Mouse (Mus musculus) kidney, adult 2 months (tissue): ENCODE results near the gene Traf3ip3.

Source experiments
- CTCF ChIP-seq: fragments of 200-500 bp; conservative IDR thresholded peaks from 2 replicates; pipeline ENCODE4 v1.5.1; 2011; ENCODE audit warnings: low read depth, mild to moderate bottlenecking, control low read depth, low read length, moderate library complexity, mixed read lengths; ENCODE audit not compliant: insufficient read depth, insufficient read length
- POLR2A ChIP-seq: fragments of 200-500 bp; IDR thresholded peaks from one replicate; pipeline ENCODE4 v1.6.1; 2011; ENCODE audit warnings: low read depth, low read length, control low read depth

- TF ChIP-seq CTCF (no peak), POLR2A (no peak)
Measured at GRCm38 (mm10) chr1:193145101-193145500, 56.4 kb downstream of the Traf3ip3 start.
